Mouse (Mus musculus): ENCODE results near the gene Mast4. TPM values are rescaled to one million over a fixed set of nuclear protein-coding genes. Genes with fewer than 3 reads are reported as not detected.

Gene Mast4
- total and polyA plus RNA-seq, 2 experiments = 0.83 to 5.3 TPM

- TF ChIP-seq CTCF (IDR thresholded peaks at IDR 0.05; ENCODE audit: low read depth, low read length) (no peak), POLR2A (IDR thresholded peaks at IDR 0.05; ENCODE audit: extremely low read depth, insufficient read depth, low read length) (no peak)
- Histone ChIP-seq H3K27me3 (ENCODE audit: control insufficient read depth, insufficient read depth, low read length) (no peaks in the 10 kb centered on the region), H3K9ac (ENCODE audit: low read depth, low read length) (no peak overlapping the region), H3K36me3 (ENCODE audit: control insufficient read depth, insufficient read depth, low read length) (no peaks in the 10 kb centered on the region), H3K4me3 (ENCODE audit: insufficient read depth, low read depth, low read length) (no peak overlapping the region), H3K79me2 (ENCODE audit: control insufficient read depth, insufficient read depth, low read length) (no peaks in the 10 kb centered on the region), H3K27ac (replicated peaks; ENCODE audit: insufficient read depth, low read depth, low read length) (no peak overlapping the region), H3K4me1 (ENCODE audit: control insufficient read depth, insufficient read depth, low read length) (no peaks in the 10 kb centered on the region)
- 61% methylated on average over 2 of the region's 2 CpGs for WGBS
- DNase-seq (ENCODE audit: extremely low read depth, low read depth, low spot score) = no peak
Observed at GRCm38 (mm10) chr13:103199823-103200660, 134.3 kb downstream of the Mast4 start.

GRCm38 (mm10) chr13:103198210-103198940 is 135.9 kb downstream of the Mast4 start:
- H3K36me3 ChIP-seq (ENCODE audit: control insufficient read depth, insufficient read depth, low read length) = no peaks in the 10 kb centered on the region
- WGBS = 90% methylated on average over 9 of the region's 9 CpGs
- H3K9ac ChIP-seq (ENCODE audit: low read depth, low read length) = no peak overlapping the region
- no peaks in the 10 kb centered on the region for H3K79me2 ChIP-seq (ENCODE audit: control insufficient read depth, insufficient read depth, low read length)
- no peak overlapping the region for H3K27ac ChIP-seq (replicated peaks; ENCODE audit: insufficient read depth, low read depth, low read length)
- no peak overlapping the region for H3K4me3 ChIP-seq (ENCODE audit: insufficient read depth, low read depth, low read length)
- DNase-seq (ENCODE audit: extremely low read depth, low read depth, low spot score) = no peak
- TF ChIP-seq POLR2A (IDR thresholded peaks at IDR 0.05; ENCODE audit: extremely low read depth, insufficient read depth, low read length) (no peak), CTCF (IDR thresholded peaks at IDR 0.05; ENCODE audit: low read depth, low read length) (no peak)
- no peaks in the 10 kb centered on the region for H3K27me3 ChIP-seq (ENCODE audit: control insufficient read depth, insufficient read depth, low read length)
- H3K4me1 ChIP-seq (ENCODE audit: control insufficient read depth, insufficient read depth, low read length) = no peaks in the 10 kb centered on the region

GRCm38 (mm10) chr13:103196307-103196706 is 138.0 kb downstream of the Mast4 start:
- DNase-seq (ENCODE audit: extremely low read depth, low read depth, low spot score) = no peak
- no peak overlapping the region for H3K4me3 ChIP-seq (ENCODE audit: insufficient read depth, low read depth, low read length)
- H3K9ac ChIP-seq (ENCODE audit: low read depth, low read length) = no peak overlapping the region
- no peaks in the 10 kb centered on the region for H3K79me2 ChIP-seq (ENCODE audit: control insufficient read depth, insufficient read depth, low read length)
- H3K4me1 ChIP-seq (ENCODE audit: control insufficient read depth, insufficient read depth, low read length) = no peaks in the 10 kb centered on the region
- TF ChIP-seq POLR2A (IDR thresholded peaks at IDR 0.05; ENCODE audit: extremely low read depth, insufficient read depth, low read length) (no peak), CTCF (IDR thresholded peaks at IDR 0.05; ENCODE audit: low read depth, low read length) (no peak)
- H3K27ac ChIP-seq (replicated peaks; ENCODE audit: insufficient read depth, low read depth, low read length) = no peak overlapping the region
- H3K27me3 ChIP-seq (ENCODE audit: control insufficient read depth, insufficient read depth, low read length) = no peaks in the 10 kb centered on the region
- WGBS = 62% methylated on average over 5 of the region's 5 CpGs
- no peaks in the 10 kb centered on the region for H3K36me3 ChIP-seq (ENCODE audit: control insufficient read depth, insufficient read depth, low read length)

- Histone ChIP-seq H3K4me3 (ENCODE audit: insufficient read depth, low read depth, low read length) (no peak overlapping the region), H3K9ac (ENCODE audit: low read depth, low read length) (no peak overlapping the region), H3K79me2 (ENCODE audit: control insufficient read depth, insufficient read depth, low read length) (no peaks in the 10 kb centered on the region), H3K27ac (replicated peaks; ENCODE audit: insufficient read depth, low read depth, low read length) (no peak overlapping the region), H3K4me1 (ENCODE audit: control insufficient read depth, insufficient read depth, low read length) (no peaks in the 10 kb centered on the region), H3K27me3 (ENCODE audit: control insufficient read depth, insufficient read depth, low read length) (no peaks in the 10 kb centered on the region), H3K36me3 (ENCODE audit: control insufficient read depth, insufficient read depth, low read length) (no peaks in the 10 kb centered on the region)
- WGBS = 65% methylated on average over 3 of the region's 3 CpGs
- TF ChIP-seq POLR2A (IDR thresholded peaks at IDR 0.05; ENCODE audit: extremely low read depth, insufficient read depth, low read length) (no peak), CTCF (IDR thresholded peaks at IDR 0.05; ENCODE audit: low read depth, low read length) (no peak)
- no peak for DNase-seq (ENCODE audit: extremely low read depth, low read depth, low spot score)
Observed at GRCm38 (mm10) chr13:103195847-103196246, 138.4 kb downstream of the Mast4 start.

- no peak for DNase-seq (ENCODE audit: extremely low read depth, low read depth, low spot score)
- Histone ChIP-seq H3K36me3 (ENCODE audit: control insufficient read depth, insufficient read depth, low read length) (no peaks in the 10 kb centered on the region), H3K27me3 (ENCODE audit: control insufficient read depth, insufficient read depth, low read length) (no peaks in the 10 kb centered on the region), H3K4me1 (ENCODE audit: control insufficient read depth, insufficient read depth, low read length) (no peaks in the 10 kb centered on the region), H3K27ac (replicated peaks; ENCODE audit: insufficient read depth, low read depth, low read length) (no peak overlapping the region), H3K9ac (ENCODE audit: low read depth, low read length) (no peak overlapping the region), H3K79me2 (ENCODE audit: control insufficient read depth, insufficient read depth, low read length) (no peaks in the 10 kb centered on the region), H3K4me3 (ENCODE audit: insufficient read depth, low read depth, low read length) (no peak overlapping the region)
- no peak for TF ChIP-seq POLR2A (IDR thresholded peaks at IDR 0.05; ENCODE audit: extremely low read depth, insufficient read depth, low read length)
- TF ChIP-seq CTCF (IDR thresholded peaks at IDR 0.05; ENCODE audit: low read depth, low read length) = no peak
- WGBS = 88% methylated on average over 5 of the region's 5 CpGs
Observed at GRCm38 (mm10) chr13:103183566-103183965, 150.7 kb downstream of the Mast4 start.
